In genomic region chr17:57290671-57291055, GRCm38 (mm10) we compare ENCODE assay signal across 10 mouse cellular contexts. TPM values are rescaled to one million over a fixed set of nuclear protein-coding genes. Genes with fewer than 3 reads are reported as not detected.
A peak's percentile ranks its signal among the peaks of the same experiment; 100 is the strongest.
DNase-seq lines count a peak whose midpoint lies in the region; ATAC-seq lines count a peak whose summit lies in the region.
"Had no signal": no experiment of that assay in that cellular context is flagged by ENCODE, and none has a peak within 500 bp of the region (broad histone marks: within the 10 kb centered on the region; RNA-seq: fewer than 3 reads in every experiment).

No protein-coding gene starts in this region.

- intact Hi-C loops in left cerebral cortex, postnatal 14 days (cut with DNase I): no loop called here

- peaks cover 3% of the 10 kb centered on the region; the same call in 1 of the 2 replicates for H3K4me1 ChIP-seq in liver, embryonic 11.5 days (replicated peaks; ENCODE audit: control insufficient read depth, insufficient read depth, low read length)
- peaks cover 5% of the 10 kb centered on the region; the same call in 1 of the 2 replicates for H3K4me1 ChIP-seq in brown adipose tissue, adult 24 weeks (ENCODE audit: control insufficient read depth, insufficient read depth, insufficient read length, low read length)

- H3K27me3 ChIP-seq in liver, embryonic 11.5 days (replicated peaks; ENCODE audit: control insufficient read depth, insufficient read depth, low read length): no peaks in the 10 kb centered on the region

- no peak overlapping the region for H3K9ac ChIP-seq in liver, embryonic 11.5 days (ENCODE audit: low read depth, low read length)

- no peak for DNase-seq in liver, embryonic 11.5 days (ENCODE audit: low spot score)
- no peak for DNase-seq in liver
- DNase-seq in CD4-positive, CD25-positive, alpha-beta regulatory T cell, adult 2 months (ENCODE audit: low read depth, low spot score): peak; percentile 51
- no peak for DNase-seq in adrenal gland, adult 8-10 months
- no peak for DNase-seq in left cerebral cortex, postnatal 14 days (ENCODE audit: low spot score in 2 of 2)
- DNase-seq in embryo, embryonic 9.5 days (ENCODE audit: extremely low spot score): no peak
- DNase-seq: gastrocnemius, postnatal 36 days had no signal

- H3K36me3 ChIP-seq in liver, embryonic 11.5 days (ENCODE audit: control insufficient read depth, insufficient read depth, low read length): no peaks in the 10 kb centered on the region

- peak overlapping the region; percentile 70 for H3K27ac ChIP-seq in liver, embryonic 11.5 days (ENCODE audit: low read depth, low read length)
- peak overlapping the region; percentile 54 for H3K27ac ChIP-seq in brown adipose tissue, adult 24 weeks (replicated peaks; ENCODE audit: low read depth, low read length)

- no peaks in the 10 kb centered on the region for H3K9me3 ChIP-seq in liver, embryonic 11.5 days (ENCODE audit: control insufficient read depth, low read length)

- 42% methylated on average over 7 of the region's 7 CpGs for WGBS in liver, embryonic 11.5 days

- no peak overlapping the region for H3K4me3 ChIP-seq in liver, embryonic 11.5 days (ENCODE audit: low read depth, low read length)
- no peak overlapping the region for H3K4me3 ChIP-seq in brown adipose tissue, adult 24 weeks (ENCODE audit: insufficient read depth, low read depth, low read length)

- ATAC-seq in liver, embryonic 11.5 days (replicated peaks; ENCODE audit: low FRiP score): peak; percentile 37; the same call in 1 of the 2 replicates
- ATAC-seq in megakaryocyte, adult 5-6 weeks (ENCODE audit: poor library complexity, severe bottlenecking): peak; percentile 49
- ATAC-seq: intestine, embryonic 16.5 days had no signal

- peak overlapping the region; percentile 38 for H3K4me2 ChIP-seq in liver, embryonic 11.5 days

RNA-seq across cellular contexts. Expression of gene Vav1, which starts 11.8 kb away (rescaled TPM):
- polyA plus RNA-seq in liver, embryonic 11.5 days (2014; fragmentation: Nextera tagmentation; extraction: Ambion mirVana): 18.7 and 20.6 TPM in 2 replicates
- polyA plus RNA-seq in brown adipose tissue, adult 24 weeks (2012; ENCODE audit: insufficient read depth, insufficient read length, missing spikeins): 1.3 and 1.5 TPM in 2 replicates
- 84.7 and 92.2 TPM in 2 replicates for total RNA-seq in megakaryocyte, adult 5-6 weeks (2015)
- 307 and 321 TPM in 2 replicates for total RNA-seq in megakaryocyte, adult 5-6 weeks (2017)
- 1 to 10 TPM; 3.0 to 6.2 (median 4.1) TPM for total RNA-seq in adrenal gland, adult 8-10 months (2022)
- 1 to 10 TPM; 4.2 to 5.4 TPM for total RNA-seq in left cerebral cortex, postnatal 14 days (2021)

RNA-seq across cellular contexts. Expression of gene Trip10, which starts 41.4 kb away (rescaled TPM):
- 25.5 and 25.9 TPM in 2 replicates for polyA plus RNA-seq in liver, embryonic 11.5 days (2014; fragmentation: Nextera tagmentation; extraction: Ambion mirVana)
- polyA plus RNA-seq in brown adipose tissue, adult 24 weeks (2012; ENCODE audit: insufficient read depth, insufficient read length, missing spikeins): 20.4 and 30.0 TPM in 2 replicates
- 3.6 and 5.4 TPM in 2 replicates for total RNA-seq in megakaryocyte, adult 5-6 weeks (2015)
- total RNA-seq in megakaryocyte, adult 5-6 weeks (2017): 9.0 and 9.4 TPM in 2 replicates
- total RNA-seq in adrenal gland, adult 8-10 months (2022): 10 to 100 TPM; 57.1 to 89.6 (median 72.8) TPM
- total RNA-seq in left cerebral cortex, postnatal 14 days (2021): 1 to 10 TPM; 8.1 to 9.2 TPM

RNA-seq across cellular contexts. Expression of gene Gpr108, which starts 42.4 kb away (rescaled TPM):
- polyA plus RNA-seq in liver, embryonic 11.5 days (2014; fragmentation: Nextera tagmentation; extraction: Ambion mirVana): 26.5 and 30.7 TPM in 2 replicates
- 36.4 and 36.6 TPM in 2 replicates for polyA plus RNA-seq in brown adipose tissue, adult 24 weeks (2012; ENCODE audit: insufficient read depth, insufficient read length, missing spikeins)
- 36.6 and 39.1 TPM in 2 replicates for total RNA-seq in megakaryocyte, adult 5-6 weeks (2015)
- total RNA-seq in megakaryocyte, adult 5-6 weeks (2017): 36.6 and 37.7 TPM in 2 replicates
- total RNA-seq in adrenal gland, adult 8-10 months (2022): 100 to 1,000 TPM in 3 of 4 experiments, 10 to 100 TPM in 1; 98.6 to 107 (median 102) TPM
- 10 to 100 TPM; 18.1 to 19.3 TPM for total RNA-seq in left cerebral cortex, postnatal 14 days (2021)

Comparison
In these comparisons a context has a peak if more than half of its experiments do, and no peak if none do; other contexts are left out.
1. RNA of gene Vav1, which starts 11.8 kb away (total RNA-seq): 84.7 to 321 TPM in megakaryocyte, adult 5-6 weeks; 4.2 to 5.4 TPM in left cerebral cortex, postnatal 14 days and 3.0 to 6.2 TPM in adrenal gland, adult 8-10 months; every median in the first group is over 10 times any median in the second.
2. RNA of gene Trip10, which starts 41.4 kb away (total RNA-seq): 57.1 to 89.6 TPM in adrenal gland, adult 8-10 months; 3.6 to 9.4 TPM in megakaryocyte, adult 5-6 weeks and 8.1 to 9.2 TPM in left cerebral cortex, postnatal 14 days; every median in the first group is over 4 times any median in the second.